Mouse (Mus musculus) gastrocnemius, adult 2 months (tissue): Measurements from ENCODE around the gene Alkbh4. TPM values are rescaled to one million over a fixed set of nuclear protein-coding genes. Genes with fewer than 3 reads are reported as not detected.

Experiments
- DNase-seq: peaks from one replicate; pipeline ENCODE4 v3.0.0; 2022
- H3K27ac ChIP-seq: fragments of 200-600 bp; 2 replicates; pipeline ENCODE4 v1.8.1; 2022; ENCODE audit warnings: mild to moderate bottlenecking
- H3K4me3 ChIP-seq: fragments of 200-600 bp; 2 replicates; pipeline ENCODE4 v1.8.1; 2022; ENCODE audit warnings: mild to moderate bottlenecking, moderate library complexity
- CTCF ChIP-seq: fragments of 200-600 bp; IDR thresholded peaks from 2 replicates; pipeline ENCODE4 v1.8.1; 2022; ENCODE audit warnings: antibody characterized with exemption, mild to moderate bottlenecking, moderate library complexity
- intact Hi-C: fragments of 180-260 bp; cut with DNase I; formaldehyde crosslinking; loops from one replicate; pipeline ENCODE4 v1.15.1; 2025
- microRNA-seq: library from miRNA; unstranded; fragments of <30 nt; microRNA quantifications from one replicate; pipeline ENCODE4 v1.2.0, GENCODE M21; 2021
- total RNA-seq, 2 experiments: library from RNA; stranded (reverse); gene quantifications; 2 replicates each; pipeline ENCODE4 v1.2.3; 2021

The Alkbh4 gene
- total RNA-seq, 2 experiments from 2014 or later = 4.4 to 5.7 TPM

DNA sequence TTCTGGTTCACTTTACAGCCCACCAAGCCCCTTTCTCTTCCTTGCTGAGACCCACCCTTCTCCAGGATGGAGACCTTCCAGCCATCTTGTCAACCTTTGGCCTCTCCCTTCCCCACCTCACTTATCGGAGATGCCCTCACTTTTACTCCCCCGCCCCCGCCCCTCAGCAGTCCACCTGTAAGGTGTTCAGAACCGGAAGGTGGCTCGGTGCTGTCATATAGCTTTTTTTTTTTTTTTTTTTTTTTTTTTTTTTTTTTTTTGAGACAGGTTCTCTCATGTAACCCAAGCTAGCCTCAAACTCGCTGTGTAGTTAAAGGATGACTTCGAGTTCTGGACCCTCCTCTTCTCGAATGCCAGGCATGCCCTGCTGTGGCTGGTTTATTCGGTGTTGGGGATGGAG is 37.0 kb downstream of the Alkbh4 start:
- DNase-seq = no peak
- Histone ChIP-seq H3K4me3 (no peak overlapping the region), H3K27ac (no peak overlapping the region)
- no peak for TF ChIP-seq CTCF
- intact Hi-C loops = no loop called here

DNA sequence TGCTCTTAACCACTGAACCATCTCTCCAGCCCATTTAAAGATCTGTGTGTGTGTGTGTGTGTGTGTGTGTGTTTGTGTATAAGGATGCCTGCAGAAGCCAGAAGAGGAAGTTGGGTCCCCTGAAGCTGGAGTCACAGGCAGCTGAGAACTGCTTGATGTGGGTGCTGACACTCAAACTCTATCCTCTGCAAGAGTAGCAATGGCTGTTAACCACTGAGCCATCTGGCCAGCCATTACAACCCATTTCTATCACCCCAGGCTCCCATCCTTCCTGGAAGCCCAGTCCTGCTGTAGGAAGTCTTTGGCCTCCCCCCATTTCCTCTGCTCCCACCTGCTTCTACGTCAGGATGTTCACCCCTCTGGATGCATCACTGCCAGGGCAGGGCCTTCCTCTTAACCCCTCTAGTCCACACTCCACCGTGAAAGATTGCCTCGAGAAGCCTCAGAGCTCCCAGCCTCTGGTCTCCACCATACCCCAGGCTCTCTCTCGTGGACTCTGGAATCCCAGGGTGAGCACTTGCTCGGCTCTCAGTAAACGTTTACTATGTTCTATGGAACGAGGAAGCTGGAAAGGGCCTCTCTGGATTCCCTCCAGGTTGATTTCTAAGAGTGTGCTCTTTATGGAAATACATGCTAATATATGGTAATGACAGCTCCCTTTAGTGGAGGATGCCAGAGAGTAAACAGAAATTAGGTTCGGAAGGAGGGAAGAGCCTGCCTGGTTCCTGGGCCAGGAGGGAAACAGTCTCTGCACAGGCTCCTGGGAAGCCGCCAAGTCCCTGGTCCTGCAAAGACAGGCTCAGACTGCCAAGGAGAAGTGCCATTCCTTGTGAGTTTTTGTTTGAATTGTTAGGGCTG is 37.9 kb downstream of the Alkbh4 start:
- intact Hi-C loops = no loop called here
- Histone ChIP-seq H3K27ac (no peak overlapping the region), H3K4me3 (no peak overlapping the region)
- DNase-seq = peak; percentile 47
- TF ChIP-seq CTCF = no peak

DNA sequence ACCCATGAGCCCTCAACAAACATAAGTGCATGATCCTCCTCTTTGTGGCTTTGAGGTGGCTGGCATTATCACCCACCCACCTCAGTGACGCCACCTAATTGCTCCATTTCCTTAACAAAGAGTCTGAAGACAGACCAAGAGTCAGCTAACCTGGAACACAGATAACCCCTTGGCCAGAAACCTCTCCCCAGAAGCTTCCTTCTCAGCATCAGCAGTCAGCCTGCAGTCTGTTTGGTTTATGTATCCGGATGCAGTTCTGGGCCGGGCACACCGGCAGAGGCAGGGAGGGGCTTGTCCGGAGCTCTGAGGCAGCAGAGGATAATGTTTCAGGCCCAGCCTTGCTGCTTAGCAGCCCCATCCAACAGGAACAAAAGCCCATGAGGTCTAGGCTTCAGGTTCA is 43.6 kb downstream of the Alkbh4 start:
- TF ChIP-seq CTCF = no peak
- no peak overlapping the region for H3K4me3 ChIP-seq
- intact Hi-C loops = no loop called here

DNA sequence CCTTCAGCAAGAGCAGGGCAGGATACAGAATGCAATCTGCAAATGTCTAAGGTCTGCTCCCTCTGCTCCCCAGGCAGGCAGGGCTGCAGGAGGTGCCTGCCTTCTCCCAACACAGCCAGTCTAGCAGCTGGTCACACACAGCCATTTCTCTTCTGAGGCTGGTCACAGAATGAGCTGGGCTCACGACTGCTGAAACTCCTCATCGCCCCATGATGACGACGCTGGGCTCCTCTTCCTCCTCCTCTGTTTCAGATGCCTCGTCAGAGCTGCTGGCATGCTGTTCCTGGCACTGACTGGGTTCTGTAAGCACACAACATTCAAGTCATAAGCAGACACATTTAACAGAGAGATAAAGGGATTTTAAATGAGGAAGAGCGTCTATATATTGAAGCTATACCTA is 45.3 kb downstream of the Alkbh4 start:
- intact Hi-C loops = no loop called here
- no peak for DNase-seq
- no peak for TF ChIP-seq CTCF
- Histone ChIP-seq H3K27ac (no peak overlapping the region), H3K4me3 (no peak overlapping the region)

More for the DNA sequence above, 43.6 kb downstream of the Alkbh4 start:
- H3K27ac ChIP-seq = peak overlapping the region; percentile 24; the same call in 1 of the 2 replicates
- no peak for DNase-seq

DNA sequence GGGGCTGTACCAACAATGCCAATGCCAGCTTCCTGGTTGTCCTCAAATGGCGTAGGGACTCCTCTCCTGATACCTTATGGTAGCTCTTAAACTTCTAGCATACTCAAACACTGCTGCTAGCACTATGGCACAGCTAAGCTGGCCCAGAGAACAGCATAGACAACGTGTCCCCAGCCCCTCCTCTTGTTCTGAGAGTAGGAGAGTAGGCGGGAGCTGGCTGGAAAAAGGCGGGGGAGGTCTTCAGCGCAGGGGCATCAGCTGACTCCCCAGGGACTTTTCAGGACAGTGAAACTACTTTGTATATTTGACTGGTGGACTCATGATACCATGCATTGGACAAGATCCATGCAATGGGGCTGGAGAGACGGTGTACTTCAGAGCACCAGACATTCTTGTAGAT is 46.1 kb downstream of the Alkbh4 start:
- Histone ChIP-seq H3K27ac (no peak overlapping the region), H3K4me3 (no peak overlapping the region)
- DNase-seq = no peak
- TF ChIP-seq CTCF = no peak
- intact Hi-C loops = no loop called here

DNA sequence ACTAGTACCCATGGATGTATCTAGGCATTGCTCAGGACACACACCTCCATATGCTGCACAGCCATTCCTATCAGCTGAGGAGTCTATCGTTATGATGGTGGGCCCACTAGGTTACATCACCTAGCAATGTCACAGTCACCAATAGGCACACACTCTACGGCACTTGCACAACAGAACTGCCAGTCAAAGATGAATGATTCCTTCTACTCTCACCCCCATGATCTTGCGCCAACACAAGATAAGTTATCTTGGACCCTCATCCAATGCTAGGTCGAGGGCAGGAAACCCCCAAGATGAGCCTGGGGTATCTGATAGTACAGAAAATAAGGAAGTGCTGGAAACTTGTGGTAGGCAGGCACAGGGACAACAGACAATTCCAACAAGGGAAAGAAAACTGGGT is 46.9 kb downstream of the Alkbh4 start:
- Histone ChIP-seq H3K27ac (no peak overlapping the region), H3K4me3 (no peak overlapping the region)
- DNase-seq = no peak
- no peak for TF ChIP-seq CTCF
- intact Hi-C loops = no loop called here

DNA sequence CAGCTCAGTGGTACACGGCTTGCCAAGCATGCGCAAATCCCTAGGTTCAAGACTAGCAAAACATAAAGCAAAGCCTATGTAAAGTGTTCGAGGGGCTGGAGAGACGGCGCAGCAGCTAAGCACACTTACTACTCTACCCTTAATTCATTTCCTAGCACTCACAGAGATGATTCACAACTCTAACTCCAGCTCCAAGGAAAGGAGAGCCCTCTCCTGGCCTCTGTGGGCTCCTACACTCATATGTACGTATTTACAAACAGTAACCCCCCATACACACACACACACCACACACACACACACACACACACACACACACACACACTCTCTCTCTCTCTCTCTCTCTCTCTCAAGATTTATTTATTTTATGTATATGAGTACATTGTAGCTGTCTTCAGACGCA is 47.8 kb downstream of the Alkbh4 start:
- no peak overlapping the region for H3K27ac ChIP-seq
- DNase-seq = no peak
- TF ChIP-seq CTCF = no peak; the same call in 1 of the 2 replicates
- no peak overlapping the region for H3K4me3 ChIP-seq
- intact Hi-C loops = loop anchor here (2.0 kb wide), 1 partner anchor 39 kb away; no protein-coding TSS in a partner anchor

DNA sequence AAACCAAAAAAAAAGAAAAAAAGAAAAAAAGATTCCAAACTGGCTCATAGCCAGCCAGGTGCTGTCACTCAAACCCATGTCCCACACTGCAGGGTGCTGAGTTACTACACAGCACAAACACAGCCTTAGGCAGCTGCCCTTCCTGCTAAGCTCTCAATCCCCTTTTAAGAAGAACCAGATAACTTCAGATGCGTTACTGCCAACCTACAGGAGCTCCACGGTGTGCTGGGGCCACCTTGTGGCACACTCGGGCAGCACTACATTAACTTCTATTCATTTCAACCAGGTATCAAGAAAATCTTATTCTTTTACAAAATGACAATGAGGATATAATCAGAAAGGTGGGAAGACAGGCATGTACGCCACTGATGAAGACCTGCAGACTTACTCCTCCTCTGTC is 50.8 kb downstream of the Alkbh4 start:
- intact Hi-C loops = loop anchor here (1.0 kb wide), 1 partner anchor 50 kb away; the partner anchor contains the start of genes Alkbh4 and Lrwd1
- TF ChIP-seq CTCF = peak; percentile 89
- DNase-seq = peak; percentile 62
- no peak overlapping the region for H3K4me3 ChIP-seq
- H3K27ac ChIP-seq = no peak overlapping the region

Small RNA genes lying within 50 kb of the gene (microRNA-seq; reads per million reads assigned to microRNA genes)
- gene Mir7035 = 4.3 reads per million

Other genes starting within 250 kb of the Alkbh4 start
- 100 to 1,000 TPM; 253 to 325 TPM for gene Hspb1, start 248.2 kb upstream of the Alkbh4 start, total RNA-seq
- gene Ywhag, start 201.5 kb upstream of the Alkbh4 start, total RNA-seq = 100 to 1,000 TPM; 289 to 303 TPM
- gene Ssc4d, start 161.6 kb upstream of the Alkbh4 start, total RNA-seq = under 1 TPM; 0.22 to 0.59 TPM
- not detected for gene Zp3, start 156.0 kb upstream of the Alkbh4 start, total RNA-seq
- gene Dtx2, start 141.3 kb upstream of the Alkbh4 start, total RNA-seq = 1 to 10 TPM; 6.5 to 8.2 TPM
- not detected for gene Upk3b, start 97.7 kb upstream of the Alkbh4 start, total RNA-seq
- not detected for gene Upk3bl, start 81.7 kb upstream of the Alkbh4 start, total RNA-seq
- gene Rasa4, start 52.2 kb upstream of the Alkbh4 start, total RNA-seq = 10 to 100 TPM; 25.0 to 28.8 TPM
- 10 to 100 TPM; 62.9 to 69.6 TPM for gene Polr2j, start 19.5 kb upstream of the Alkbh4 start, total RNA-seq
- gene Lrwd1, start 72 bp upstream of the Alkbh4 start, total RNA-seq = 1 to 10 TPM; 4.6 to 5.5 TPM
- gene Orai2, start 34.6 kb downstream of the Alkbh4 start, total RNA-seq = under 1 TPM; 0.43 to 0.75 TPM
- 10 to 100 TPM; 20.3 to 23.6 TPM for gene Prkrip1, start 62.8 kb downstream of the Alkbh4 start, total RNA-seq
- 1 to 10 TPM; 2.4 to 3.0 TPM for gene Sh2b2, start 110.4 kb downstream of the Alkbh4 start, total RNA-seq